Mouse (Mus musculus) gastrocnemius, adult 18-20 months (tissue): Measurements from ENCODE around the gene Kctd19. TPM values are rescaled to one million over a fixed set of nuclear protein-coding genes. Genes with fewer than 3 reads are reported as not detected.
A peak's percentile ranks its signal among the peaks of the same experiment; 100 is the strongest.

ENCODE experiments used
- DNase-seq: peaks from one replicate; pipeline ENCODE4 v3.0.0; 2021; ENCODE audit warnings: low spot score
- long read RNA-seq, 2 experiments: library from polyadenylated mRNA; stranded (forward); transcript quantifications; one replicate each; pipeline ENCODE4 v2.0.0; 2021
- total RNA-seq, 2 experiments: library from RNA; stranded (reverse); gene quantifications; 2 replicates each; pipeline ENCODE4 v1.2.3; 2021

The Kctd19 gene
- total RNA-seq, result under 1 TPM in 1 of 2 experiments, not detected in 1; 0.21 TPM
- long read RNA-seq, experiment 1, result 0 reads
- long read RNA-seq, experiment 2, result 0 reads

GRCm38 (mm10) chr8:105413391-105413790 is at the start of gene Kctd19, which contains the start of gene Lrrc36:
Kctd19 (minus strand) TSS chr8:105413502.
Lrrc36 (plus strand) TSS chr8:105413571.
- DNase-seq, result peak; percentile 60

- DNase-seq, result no peak
These were observed 47.9 kb upstream of the Kctd19 start for GRCm38 (mm10) chr8:105461085-105461803.

- no peak for DNase-seq
These were observed 41.9 kb upstream of the Kctd19 start for GRCm38 (mm10) chr8:105455218-105455617.

GRCm38 (mm10) chr8:105454088-105454487 is 40.8 kb upstream of the Kctd19 start:
- peak; percentile 19 for DNase-seq

- no peak for DNase-seq
These were observed 40.0 kb upstream of the Kctd19 start for GRCm38 (mm10) chr8:105453296-105453695.

GRCm38 (mm10) chr8:105451903-105452603 is 38.8 kb upstream of the Kctd19 start:
- DNase-seq, result peak; percentile 7

GRCm38 (mm10) chr8:105450977-105451376 is 37.7 kb upstream of the Kctd19 start:
- no peak for DNase-seq

- no peak for DNase-seq
These were observed 35.3 kb upstream of the Kctd19 start for GRCm38 (mm10) chr8:105448596-105448995.

- DNase-seq, result no peak
These were observed 34.9 kb upstream of the Kctd19 start for GRCm38 (mm10) chr8:105448188-105448587.

- DNase-seq, result peak; percentile 54
These were observed 32.8 kb upstream of the Kctd19 start for GRCm38 (mm10) chr8:105446127-105446552.

- DNase-seq, result peak; percentile 53
These were observed 32.2 kb upstream of the Kctd19 start for GRCm38 (mm10) chr8:105445296-105446126.

- no peak for DNase-seq
These were observed 29.4 kb upstream of the Kctd19 start for GRCm38 (mm10) chr8:105442661-105443060.

GRCm38 (mm10) chr8:105441433-105441832 is 28.1 kb upstream of the Kctd19 start:
- DNase-seq, result no peak

- peak; percentile 28 for DNase-seq
These were observed 25.6 kb upstream of the Kctd19 start for GRCm38 (mm10) chr8:105438865-105439264.

- no peak for DNase-seq
These were observed 23.9 kb upstream of the Kctd19 start for GRCm38 (mm10) chr8:105437078-105437748.

GRCm38 (mm10) chr8:105436218-105436617 is 22.9 kb upstream of the Kctd19 start:
- no peak for DNase-seq

- DNase-seq, result no peak
These were observed 20.8 kb upstream of the Kctd19 start for GRCm38 (mm10) chr8:105434136-105434535.

GRCm38 (mm10) chr8:105433511-105433910 is 20.2 kb upstream of the Kctd19 start:
- DNase-seq, result peak; percentile 24

GRCm38 (mm10) chr8:105433021-105433420 is 19.7 kb upstream of the Kctd19 start:
- DNase-seq, result no peak

GRCm38 (mm10) chr8:105431743-105432515 is 18.6 kb upstream of the Kctd19 start:
- no peak for DNase-seq
